Mouse (Mus musculus) urinary bladder, postnatal 36 days (tissue): ENCODE measurements around the gene Krt19.

Experiments used
- DNase-seq, 2 experiments: peaks; one replicate each; pipeline ENCODE4 v3.0.0; 2022; ENCODE audit warnings: low spot score in 2 of 2, mixed read lengths in 1 of 2

The Krt19 gene

GRCm38 (mm10) chr11:100137693-100138092 lies 10.8 kb downstream of the Krt19 start:
- DNase-seq = no peak

GRCm38 (mm10) chr11:100136559-100136958 lies 11.9 kb downstream of the Krt19 start:
- DNase-seq = peak in 1 of 2 experiments; percentile 69

DNA sequence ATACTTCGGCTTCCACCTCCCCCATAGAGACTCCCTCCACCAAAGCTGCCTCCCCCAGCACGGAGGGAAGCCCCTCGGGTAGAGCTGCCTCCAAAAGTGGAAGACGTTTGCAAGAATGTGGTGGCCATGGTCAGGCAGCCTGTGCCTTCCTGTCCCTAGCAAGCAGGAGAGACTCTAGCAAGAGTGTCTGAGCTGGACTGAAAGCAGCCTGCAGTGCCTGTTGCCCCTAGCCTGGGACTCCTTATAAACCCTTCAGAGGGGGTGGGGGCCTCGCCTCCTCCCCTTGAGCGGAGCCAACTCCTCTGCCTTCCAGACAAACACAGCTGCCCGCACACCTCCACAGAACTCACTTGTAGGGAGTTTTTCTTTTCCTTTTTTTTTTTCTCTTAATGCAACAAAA lies 12.7 kb downstream of the Krt19 start, which contains the start of gene Krt15:
Gene Krt15, minus strand, starts transcription at position 198 of the 400 bp plus-strand sequence.
- no peak for DNase-seq

DNA sequence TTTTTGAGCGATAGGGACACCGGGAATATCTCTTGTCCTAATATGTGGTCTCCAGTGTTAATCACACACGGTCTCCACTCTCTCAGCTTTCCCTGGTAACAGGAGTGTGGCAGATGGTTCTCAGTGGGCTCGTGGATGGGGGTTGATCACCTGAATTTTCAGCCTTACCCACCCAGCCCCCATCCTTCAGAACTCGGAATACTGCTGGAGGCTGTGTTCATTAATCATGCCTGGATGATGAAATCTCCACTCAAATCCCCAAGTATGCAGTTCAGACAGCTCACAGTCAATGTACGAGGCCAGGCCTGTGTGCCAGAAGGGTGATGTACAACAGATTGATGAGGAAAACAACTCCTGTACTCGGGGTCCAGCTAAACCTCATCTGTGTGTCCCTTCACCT lies 23.6 kb downstream of the Krt19 start:
- DNase-seq = no peak

DNA sequence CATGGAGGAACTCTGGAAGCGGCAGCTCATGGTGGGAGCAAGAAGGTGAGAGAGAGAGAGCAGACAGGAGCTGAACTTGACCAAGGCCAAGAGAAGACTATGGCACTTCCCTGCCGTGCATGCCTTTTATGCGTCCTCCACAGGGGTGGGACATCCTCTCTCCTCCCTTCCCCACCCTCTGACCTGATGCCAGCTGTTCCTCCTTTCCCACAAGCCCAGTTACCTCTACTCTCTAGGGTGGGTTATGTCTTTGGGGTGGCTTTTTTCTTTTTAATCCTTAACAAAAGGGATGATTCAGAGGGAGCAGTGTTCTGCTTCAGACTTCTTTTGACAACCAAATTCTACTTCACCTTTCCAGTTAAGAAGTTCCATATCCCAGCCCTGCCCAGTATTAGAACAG lies 27.0 kb downstream of the Krt19 start, which contains the start of gene Krt13:
Gene Krt13, minus strand, starts transcription at position 101 of the 400 bp plus-strand sequence.
- no peak for DNase-seq

- no peak for DNase-seq
Measured at GRCm38 (mm10) chr11:100120331-100120730, 28.1 kb downstream of the Krt19 start.

- peak in 1 of 2 experiments; percentile 65 for DNase-seq
Measured at GRCm38 (mm10) chr11:100113742-100114029, 34.8 kb downstream of the Krt19 start.

- DNase-seq = no peak
Measured at GRCm38 (mm10) chr11:100112935-100113741, 35.3 kb downstream of the Krt19 start.

DNA sequence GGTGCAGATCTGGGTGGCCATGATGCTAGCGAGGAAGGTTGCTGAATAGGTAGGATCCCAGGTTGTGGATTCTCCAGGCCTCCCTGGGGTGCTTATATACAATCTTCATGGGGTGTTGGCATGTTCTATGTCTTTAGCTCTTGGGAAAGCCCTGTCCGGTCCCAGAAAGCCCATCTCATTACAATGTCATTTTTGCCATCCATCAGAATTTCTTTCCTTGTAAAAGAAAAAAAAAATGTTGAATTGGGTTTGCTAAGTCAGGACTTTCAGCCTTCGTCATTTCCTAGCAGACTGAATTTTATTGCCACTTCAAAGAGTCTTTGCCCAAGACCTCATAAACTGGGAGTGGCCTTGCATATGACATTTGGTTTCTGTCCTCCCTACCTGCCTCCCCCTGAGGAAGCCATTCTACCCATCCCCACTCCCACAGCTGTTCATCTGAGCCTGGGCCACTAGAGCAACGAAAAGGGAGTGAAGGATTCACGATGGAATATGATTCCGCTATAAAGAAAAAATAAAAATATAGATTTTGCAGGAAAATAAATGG lies 42.8 kb downstream of the Krt19 start, which contains the start of gene Krt36:
Gene Krt36, minus strand, starts transcription at position 51 of the 547 bp plus-strand sequence.
- DNase-seq = no peak

DNA sequence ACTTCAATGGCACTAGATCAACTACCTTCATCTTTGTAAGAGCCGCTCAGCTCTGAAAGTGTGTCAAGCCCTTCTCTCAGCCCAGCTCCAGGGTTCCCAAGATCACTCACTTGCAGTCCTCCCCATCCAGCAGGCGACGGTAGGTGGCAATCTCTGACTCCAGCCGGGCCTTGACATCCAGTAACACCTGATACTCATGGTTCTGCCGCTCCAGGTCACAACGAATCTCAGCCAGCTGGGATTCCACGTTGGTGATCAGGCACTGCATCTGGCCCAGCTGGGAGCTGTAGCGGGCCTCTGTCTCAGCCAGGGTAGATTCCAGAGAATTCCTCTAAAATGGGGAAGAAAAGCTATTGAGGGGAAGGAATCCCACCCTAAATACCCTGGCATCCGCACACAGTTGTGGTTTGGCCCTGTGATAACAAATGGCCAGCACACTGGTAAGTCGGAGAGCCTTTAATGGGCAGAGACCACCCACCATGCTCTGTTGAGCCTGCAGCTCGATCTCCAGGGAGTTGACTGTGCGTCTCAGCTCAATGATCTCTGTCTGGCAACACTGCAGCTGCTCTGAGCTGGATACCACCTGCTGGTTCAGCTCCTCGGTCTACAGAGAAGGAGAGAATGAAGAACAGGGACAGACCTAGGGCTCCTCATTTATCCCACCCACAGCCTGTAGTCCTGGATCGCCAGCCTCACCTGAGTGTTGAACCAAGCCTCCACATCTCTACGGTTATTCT lies 45.6 kb downstream of the Krt19 start:
- DNase-seq = no peak

GRCm38 (mm10) chr11:100100391-100100790 lies 48.1 kb downstream of the Krt19 start:
- no peak for DNase-seq

- no peak for DNase-seq
Measured at GRCm38 (mm10) chr11:100097819-100098218, 50.6 kb downstream of the Krt19 start.

GRCm38 (mm10) chr11:100096141-100096540 lies 52.3 kb downstream of the Krt19 start, which contains the start of gene Krt35:
Krt35 (minus strand) TSS chr11:100096241.
- no peak for DNase-seq
